Mouse (Mus musculus) heart, postnatal 0 days (tissue): ENCODE data around the gene BC055324. TPM values are rescaled to one million over a fixed set of nuclear protein-coding genes. Genes with fewer than 3 reads are reported as not detected.

Experiments used
- ATAC-seq: fragments of 200-750 bp; cut with Nextera tagmentation; 2 replicates; pipeline ENCODE4 v1.8.0; 2017; ENCODE audit warnings: low read depth, moderate number of reproducible peaks, moderate library complexity; ENCODE audit not compliant: insufficient read depth
- DNase-seq: peaks from one replicate; pipeline ENCODE4 v3.0.0-alpha.2; 2016; ENCODE audit warnings: low spot score
- H3K27ac ChIP-seq: fragments of 300-500 bp; sonication (generic); 2 replicates; pipeline ENCODE4 v1.5.1; 2014; ENCODE audit warnings: low read depth, mild to moderate bottlenecking
- H3K27me3 ChIP-seq: fragments of 300-500 bp; sonication (generic); 2 replicates; pipeline ENCODE4 v1.6.1; 2014; ENCODE audit warnings: low read length, mixed read lengths; ENCODE audit not compliant: control insufficient read depth, insufficient read depth
- H3K36me3 ChIP-seq: fragments of 300-500 bp; sonication (generic); replicated peaks from 2 replicates; pipeline ENCODE4 v1.6.1; 2014; ENCODE audit warnings: low read length, mixed read lengths; ENCODE audit not compliant: control insufficient read depth, insufficient read depth
- H3K4me1 ChIP-seq: fragments of 300-500 bp; sonication (generic); 2 replicates; pipeline ENCODE4 v1.6.1; 2014; ENCODE audit warnings: antibody characterized with exemption; ENCODE audit not compliant: control insufficient read depth, insufficient read depth
- H3K4me2 ChIP-seq: fragments of 300-500 bp; sonication (generic); 2 replicates; pipeline ENCODE4 v1.6.1; 2014; ENCODE audit warnings: low read depth, mild to moderate bottlenecking, low read length, moderate library complexity
- H3K4me3 ChIP-seq: fragments of 300-500 bp; sonication (generic); 2 replicates; pipeline ENCODE4 v1.5.1; 2014; ENCODE audit warnings: low read depth, low read length
- H3K9ac ChIP-seq: fragments of 300-500 bp; sonication (generic); replicated peaks from 2 replicates; pipeline ENCODE4 v1.6.1; 2014; ENCODE audit warnings: low read depth, low read length, mixed read lengths
- H3K9me3 ChIP-seq: fragments of 300-500 bp; sonication (generic); replicated peaks from 2 replicates; pipeline ENCODE4 v1.6.1; 2016; ENCODE audit warnings: low read length; ENCODE audit not compliant: control insufficient read depth
- CTCF ChIP-seq: IDR thresholded peaks from 2 replicates; pipeline ENCODE4 v1.5.1; 2016; ENCODE audit warnings: antibody characterized with exemption, control low read depth, low read depth
- EP300 ChIP-seq: IDR thresholded peaks from 2 replicates; pipeline ENCODE4 v1.6.1; 2016; ENCODE audit warnings: antibody characterized with exemption, low read depth
- WGBS: fragments of 180-500 bp; shearing (Covaris S2); extraction: QIAGEN DNeasy Blood & Tissue Kit; methylation state at CpG from one replicate; pipeline ENCODE4 v1.1.7; 2014; 5-methylcytosine and 5-hydroxymethylcytosine counted together
- polyA plus RNA-seq: library from polyadenylated mRNA; unstranded; fragments of >200 nt; fragmentation: Nextera tagmentation; extraction: Ambion mirVana; gene quantifications from 2 replicates; pipeline ENCODE4 v1.2.1, GENCODE M21; 2015
- total RNA-seq: library from RNA; depleted of rRNA; stranded (reverse); fragments of >200 nt; gene quantifications from 2 replicates; pipeline ENCODE4 v1.2.3, GENCODE M21; 2014; ENCODE audit warnings: low replicate concordance

Gene BC055324
- total and polyA plus RNA-seq, 2 experiments from 2014 or later = 3.6 to 5.6 TPM

DNA sequence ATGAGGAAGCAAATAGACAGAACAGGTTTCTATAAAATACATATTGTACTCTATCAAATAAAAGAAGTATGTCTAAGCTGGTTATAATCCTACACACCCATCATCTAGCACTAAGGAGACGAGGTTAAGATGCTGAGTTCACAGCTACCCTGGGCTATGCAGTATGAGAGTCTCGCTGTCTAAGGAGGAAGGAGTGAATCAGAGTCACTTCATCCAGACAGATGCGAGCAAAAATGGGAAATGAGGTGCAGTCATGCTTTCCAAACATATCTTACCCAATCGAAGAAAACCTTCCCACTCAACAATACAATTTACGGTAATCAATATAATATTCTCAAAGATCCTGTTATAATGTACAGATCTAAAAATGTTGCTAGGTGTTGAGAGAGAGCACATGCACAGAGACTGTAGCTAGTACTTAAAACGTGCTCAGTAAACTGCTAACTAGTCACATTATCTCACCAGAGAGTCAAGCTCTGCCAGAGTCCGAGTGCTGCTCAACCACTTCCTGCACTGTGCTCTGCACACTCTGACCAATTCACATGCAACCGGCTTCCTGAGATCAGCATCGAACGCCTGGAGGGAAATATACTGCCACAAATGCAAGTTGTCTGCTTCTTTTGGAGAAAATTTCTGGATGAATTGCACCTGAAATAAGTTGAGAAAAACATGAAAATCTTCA lies 30.4 kb downstream of the BC055324 start:
- no peaks in the 10 kb centered on the region for H3K4me1 ChIP-seq
- no peak overlapping the region for H3K4me2 ChIP-seq
- 83% methylated on average over 10 of the region's 10 CpGs for WGBS
- H3K9me3 ChIP-seq = no peaks in the 10 kb centered on the region
- no peak overlapping the region for H3K9ac ChIP-seq
- H3K27ac ChIP-seq = no peak overlapping the region
- no peaks in the 10 kb centered on the region for H3K27me3 ChIP-seq
- DNase-seq (no peak), ATAC-seq (no peak)
- H3K36me3 ChIP-seq = peaks cover 13% of the 10 kb centered on the region; the same call in 1 of the 2 replicates
- H3K4me3 ChIP-seq = no peak overlapping the region
- no peak for TF ChIP-seq CTCF
- TF ChIP-seq EP300 = no peak

DNA sequence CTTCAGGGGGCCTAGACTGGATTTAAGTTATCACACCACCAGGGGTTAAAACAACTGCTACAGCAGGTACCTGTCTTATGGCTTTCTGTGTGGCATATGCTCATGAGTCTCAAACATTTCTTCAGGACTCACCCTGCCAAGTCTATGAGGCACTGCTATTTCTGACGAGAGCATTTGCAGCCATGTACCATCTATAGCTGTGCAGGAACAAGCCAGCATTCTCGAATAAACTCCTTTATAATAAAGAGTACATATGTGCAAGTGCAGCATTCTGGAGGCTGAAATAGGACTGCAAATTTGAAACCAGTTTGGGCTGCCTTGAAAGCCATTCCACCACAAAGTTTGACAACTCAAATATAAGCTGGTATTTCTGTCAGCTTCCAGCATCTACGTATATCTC lies 36.6 kb downstream of the BC055324 start:
- H3K27ac ChIP-seq = no peak overlapping the region
- DNase-seq = no peak
- H3K9ac ChIP-seq = no peak overlapping the region
- H3K4me1 ChIP-seq = no peaks in the 10 kb centered on the region
- H3K27me3 ChIP-seq = no peaks in the 10 kb centered on the region
- peaks cover 38% of the 10 kb centered on the region for H3K36me3 ChIP-seq
- TF ChIP-seq EP300 = no peak
- TF ChIP-seq CTCF = no peak
- H3K9me3 ChIP-seq = no peaks in the 10 kb centered on the region
- no peak overlapping the region for H3K4me2 ChIP-seq
- no peak for ATAC-seq
- H3K4me3 ChIP-seq = no peak overlapping the region
- WGBS = 73% methylated on average over 3 of the region's 3 CpGs

DNA sequence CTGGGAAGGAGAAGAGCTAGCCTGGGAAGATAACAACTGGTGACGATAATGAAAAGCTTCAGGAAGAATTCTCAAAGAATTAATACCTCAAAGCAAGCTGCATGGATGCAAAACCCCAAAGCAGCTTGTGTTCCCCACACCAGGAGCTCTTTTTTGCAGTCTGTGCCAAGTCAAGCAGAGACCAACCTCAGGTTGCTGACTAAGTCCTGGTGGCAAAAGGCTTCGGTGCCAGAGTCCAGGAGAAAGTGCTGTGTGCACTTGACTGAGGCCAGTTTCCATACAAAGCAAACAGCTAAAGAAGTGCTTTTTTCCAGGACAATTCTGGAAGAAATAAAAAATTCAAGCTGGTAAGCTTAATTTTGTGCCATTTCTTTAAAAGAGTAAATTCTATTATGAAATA lies 41.2 kb downstream of the BC055324 start:
- no peaks in the 10 kb centered on the region for H3K9me3 ChIP-seq
- no peak overlapping the region for H3K27ac ChIP-seq
- H3K36me3 ChIP-seq = peaks cover 70% of the 10 kb centered on the region
- no peaks in the 10 kb centered on the region for H3K4me1 ChIP-seq
- TF ChIP-seq EP300 (no peak), CTCF (no peak)
- no peak for DNase-seq
- no peak for ATAC-seq
- H3K4me2 ChIP-seq = no peak overlapping the region
- no peak overlapping the region for H3K9ac ChIP-seq
- 83% methylated on average over 2 of the region's 2 CpGs for WGBS
- H3K27me3 ChIP-seq = no peaks in the 10 kb centered on the region
- H3K4me3 ChIP-seq = no peak overlapping the region

- peaks cover 89% of the 10 kb centered on the region for H3K36me3 ChIP-seq
- H3K4me2 ChIP-seq = no peak overlapping the region
- WGBS = 66% methylated on average over 6 of the region's 6 CpGs
- H3K4me1 ChIP-seq = no peaks in the 10 kb centered on the region
- no peak overlapping the region for H3K9ac ChIP-seq
- no peaks in the 10 kb centered on the region for H3K27me3 ChIP-seq
- TF ChIP-seq CTCF (no peak), EP300 (no peak)
- DNase-seq (no peak), ATAC-seq (no peak)
- H3K9me3 ChIP-seq = no peaks in the 10 kb centered on the region
- H3K27ac ChIP-seq = no peak overlapping the region
- no peak overlapping the region for H3K4me3 ChIP-seq
Measured at GRCm38 (mm10) chr1:163942056-163942455, 52.5 kb downstream of the BC055324 start.

GRCm38 (mm10) chr1:163934591-163934990 lies 60.0 kb downstream of the BC055324 start:
- Histone ChIP-seq H3K4me2 (no peak overlapping the region), H3K27ac (no peak overlapping the region), H3K27me3 (no peaks in the 10 kb centered on the region), H3K4me1 (peaks cover 7% of the 10 kb centered on the region), H3K36me3 (peaks cover 59% of the 10 kb centered on the region), H3K4me3 (no peak overlapping the region), H3K9ac (no peak overlapping the region), H3K9me3 (no peaks in the 10 kb centered on the region)
- WGBS = 56% methylated on average over 2 of the region's 2 CpGs
- DNase-seq (no peak), ATAC-seq (no peak)
- TF ChIP-seq CTCF (no peak), EP300 (no peak)

- H3K36me3 ChIP-seq = peaks cover 35% of the 10 kb centered on the region
- no peaks in the 10 kb centered on the region for H3K9me3 ChIP-seq
- H3K27ac ChIP-seq = no peak overlapping the region
- H3K4me3 ChIP-seq = no peak overlapping the region
- TF ChIP-seq CTCF (no peak), EP300 (no peak)
- peaks cover 10% of the 10 kb centered on the region for H3K4me1 ChIP-seq
- no peaks in the 10 kb centered on the region for H3K27me3 ChIP-seq
- H3K4me2 ChIP-seq = no peak overlapping the region
- no peak overlapping the region for H3K9ac ChIP-seq
- no peak for ATAC-seq
- DNase-seq = no peak
- 79% methylated on average over 8 of the region's 8 CpGs for WGBS
Measured at GRCm38 (mm10) chr1:163931801-163932200, 62.8 kb downstream of the BC055324 start.
